Comparison of ENCODE assay signal across 18 mouse cellular contexts in genomic region chr1:60611968-60612367, GRCm38 (mm10). TPM values are rescaled to one million over a fixed set of nuclear protein-coding genes. Genes with fewer than 3 reads are reported as not detected.
A peak's percentile ranks its signal among the peaks of the same experiment; 100 is the strongest.
DNase-seq lines count a peak whose midpoint lies in the region; ATAC-seq and TF ChIP-seq lines count a peak whose summit lies in the region.
"Had no signal": no experiment of that assay in that cellular context is flagged by ENCODE, and none has a peak within 500 bp of the region (broad histone marks: within the 10 kb centered on the region; RNA-seq: fewer than 3 reads in every experiment).

No protein-coding gene starts in this region.

- no peaks in the 10 kb centered on the region for H3K9me3 ChIP-seq in liver, embryonic 11.5 days (ENCODE audit: control insufficient read depth, low read length)
- H3K9me3 ChIP-seq in stomach, postnatal 0 days (ENCODE audit: control insufficient read depth, low read length) = no peaks in the 10 kb centered on the region
- H3K9me3 ChIP-seq: embryonic facial prominence, embryonic 13.5 days; forebrain, embryonic 13.5 days; heart, embryonic 15.5 days; hindbrain, embryonic 15.5 days had no signal

- no peaks in the 10 kb centered on the region for H3K27me3 ChIP-seq in liver, adult 2 months (ENCODE audit: control insufficient read depth, insufficient read depth, low read length)
- no peaks in the 10 kb centered on the region for H3K27me3 ChIP-seq in liver, embryonic 11.5 days (replicated peaks; ENCODE audit: control insufficient read depth, insufficient read depth, low read length)
- no peaks in the 10 kb centered on the region for H3K27me3 ChIP-seq in stomach, postnatal 0 days (ENCODE audit: control insufficient read depth, insufficient read depth, low read length)
- H3K27me3 ChIP-seq: embryonic facial prominence, embryonic 13.5 days; forebrain, embryonic 13.5 days; heart, embryonic 15.5 days; hindbrain, embryonic 15.5 days had no signal

- no peak overlapping the region for H3K4me2 ChIP-seq in liver, embryonic 11.5 days
- H3K4me2 ChIP-seq in stomach, postnatal 0 days (replicated peaks; ENCODE audit: low read depth) = no peak overlapping the region
- H3K4me2 ChIP-seq: embryonic facial prominence, embryonic 13.5 days; forebrain, embryonic 13.5 days; heart, embryonic 15.5 days; hindbrain, embryonic 15.5 days had no signal

- no peak for TF ChIP-seq EP300 in stomach, postnatal 0 days (optimal IDR thresholded peaks at IDR 0.05)

- TF ChIP-seq CTCF in liver, adult 2 months (IDR thresholded peaks at IDR 0.05; ENCODE audit: low read depth, low read length) = no peak
- TF ChIP-seq CTCF in embryonic fibroblast, embryonic 13.5 days (IDR thresholded peaks at IDR 0.05; ENCODE audit: borderline replicate concordance, insufficient read depth, low read length) = no peak
- TF ChIP-seq CTCF in stomach, postnatal 0 days (IDR thresholded peaks at IDR 0.05; ENCODE audit: low read depth) = no peak

- TF ChIP-seq POLR2A in liver, adult 2 months (IDR thresholded peaks at IDR 0.05; ENCODE audit: extremely low read depth, insufficient read depth, low read length) = no peak
- no peak for TF ChIP-seq POLR2A in embryonic fibroblast, embryonic 13.5 days (IDR thresholded peaks at IDR 0.05; ENCODE audit: low read depth, low read length)

- peak overlapping the region; percentile 8; the same call in 1 of the 2 replicates for H3K27ac ChIP-seq in liver, adult 2 months (replicated peaks; ENCODE audit: insufficient read depth, low read depth, low read length)
- H3K27ac ChIP-seq in liver, embryonic 11.5 days (ENCODE audit: low read depth, low read length) = no peak overlapping the region
- H3K27ac ChIP-seq in embryonic fibroblast, embryonic 13.5 days (ENCODE audit: insufficient read depth, low read length) = 0 out of 2 replicates have a peak overlapping the region, but pooled peaks have one; percentile 81
- H3K27ac ChIP-seq in stomach, postnatal 0 days (replicated peaks) = 0 out of 2 replicates have a peak overlapping the region, but pooled peaks have one; percentile 49
- H3K27ac ChIP-seq: embryonic facial prominence, embryonic 13.5 days; forebrain, embryonic 13.5 days; heart, embryonic 15.5 days; hindbrain, embryonic 15.5 days had no signal

- intact Hi-C loops in heart, postnatal 25 days (cut with DNase I) = no loop called here

- peaks cover 11% of the 10 kb centered on the region for H3K4me1 ChIP-seq in liver, adult 2 months (ENCODE audit: control insufficient read depth, insufficient read depth, low read length)
- no peaks in the 10 kb centered on the region for H3K4me1 ChIP-seq in liver, embryonic 11.5 days (replicated peaks; ENCODE audit: control insufficient read depth, insufficient read depth, low read length)
- peaks cover 5% of the 10 kb centered on the region; the same call in 1 of the 2 replicates for H3K4me1 ChIP-seq in embryonic fibroblast, embryonic 13.5 days (ENCODE audit: control insufficient read depth, insufficient read depth, low read length)
- H3K4me1 ChIP-seq in stomach, postnatal 0 days (replicated peaks; ENCODE audit: control insufficient read depth, insufficient read depth) = no peaks in the 10 kb centered on the region
- H3K4me1 ChIP-seq: forebrain, embryonic 13.5 days; hindbrain, embryonic 15.5 days had no signal

- WGBS in liver, adult 2 months = 35% methylated on average over 3 of the region's 3 CpGs
- WGBS in liver, embryonic 11.5 days = 77% methylated on average over 3 of the region's 3 CpGs
- WGBS in stomach, postnatal 0 days = 44% methylated on average over 3 of the region's 3 CpGs

- H3K9ac ChIP-seq in liver, adult 2 months (ENCODE audit: low read depth, low read length) = no peak overlapping the region
- no peak overlapping the region for H3K9ac ChIP-seq in liver, embryonic 11.5 days (ENCODE audit: low read depth, low read length)
- H3K9ac ChIP-seq in stomach, postnatal 0 days (ENCODE audit: low read length) = no peak overlapping the region
- H3K9ac ChIP-seq: embryonic facial prominence, embryonic 13.5 days; forebrain, embryonic 13.5 days; forebrain, postnatal 0 days; heart, embryonic 15.5 days; hindbrain, embryonic 15.5 days had no signal

- ATAC-seq in liver, embryonic 11.5 days (replicated peaks; ENCODE audit: low FRiP score) = no peak
- ATAC-seq in stomach, postnatal 0 days (ENCODE audit: low FRiP score, low TSS enrichment) = no peak
- ATAC-seq: forebrain, embryonic 13.5 days; forebrain, postnatal 0 days had no signal

- no peaks in the 10 kb centered on the region for H3K36me3 ChIP-seq in liver, adult 2 months (ENCODE audit: control insufficient read depth, insufficient read depth, low read length)
- H3K36me3 ChIP-seq in liver, embryonic 11.5 days (ENCODE audit: control insufficient read depth, insufficient read depth, low read length) = no peaks in the 10 kb centered on the region; the same call in 1 of the 2 replicates
- no peaks in the 10 kb centered on the region for H3K36me3 ChIP-seq in stomach, postnatal 0 days (ENCODE audit: control insufficient read depth, insufficient read depth, low read length)
- H3K36me3 ChIP-seq: embryonic facial prominence, embryonic 13.5 days; heart, embryonic 15.5 days; hindbrain, embryonic 15.5 days had no signal

- peak; percentile 96 for DNase-seq in heart, adult 11 months
- no peak for DNase-seq in heart, postnatal 25 days (ENCODE audit: low spot score)
- peak; percentile 56 for DNase-seq in liver, adult 2 months (ENCODE audit: extremely low read depth, low read depth, low spot score)
- no peak for DNase-seq in liver, embryonic 11.5 days (ENCODE audit: low spot score)
- DNase-seq in stomach, postnatal 0 days (ENCODE audit: low spot score) = no peak
- no peak for DNase-seq in thymus, postnatal 14 days
- DNase-seq: adrenal gland, postnatal 14 days; cerebellum, adult 18-20 months; cerebellum, adult 9-11 months; cerebellum, postnatal 36 days; forebrain, postnatal 0 days; gastrocnemius, postnatal 25 days; heart, postnatal 14 days had no signal

- no peaks in the 10 kb centered on the region for H3K79me2 ChIP-seq in liver, adult 2 months (ENCODE audit: control insufficient read depth, insufficient read depth, low read length)

- no peak overlapping the region for H3K4me3 ChIP-seq in liver, adult 2 months (ENCODE audit: insufficient read depth, low read depth, low read length)
- H3K4me3 ChIP-seq in liver, embryonic 11.5 days (ENCODE audit: low read depth, low read length) = no peak overlapping the region
- H3K4me3 ChIP-seq in embryonic fibroblast, embryonic 13.5 days (ENCODE audit: insufficient read depth, low read length) = no peak overlapping the region
- no peak overlapping the region for H3K4me3 ChIP-seq in stomach, postnatal 0 days (ENCODE audit: low read depth, low read length)
- H3K4me3 ChIP-seq: embryonic facial prominence, embryonic 13.5 days; forebrain, embryonic 13.5 days; heart, embryonic 15.5 days; hindbrain, embryonic 15.5 days had no signal

RNA-seq across cellular contexts. Expression of gene Raph1, which starts 45.1 kb away (rescaled TPM):
- total RNA-seq in heart, postnatal 25 days (2021) = 100 to 1,000 TPM; 114 to 132 TPM
- 72.6 and 86.1 TPM in 2 replicates for total RNA-seq in liver, adult 2 months (2014; rRNA removed)
- 13.9 and 18.5 TPM in 2 replicates for polyA plus RNA-seq in liver, adult 2 months (2012; rRNA removed)
- 66.7 and 68.9 TPM in 2 replicates for polyA plus RNA-seq in liver, embryonic 11.5 days (2014; fragmentation: Nextera tagmentation; extraction: Ambion mirVana)
- 43.5 and 88.2 TPM in 2 replicates for polyA plus RNA-seq in embryonic fibroblast, embryonic 13.5 days (2011; ENCODE audit: insufficient read length, low read depth, missing spikeins)
- polyA plus RNA-seq in stomach, postnatal 0 days (2015; fragmentation: Nextera tagmentation; extraction: Ambion mirVana) = 11.5 and 13.2 TPM in 2 replicates

Comparison
In these comparisons a context has a peak if more than half of its experiments do, and no peak if none do; other contexts are left out.
1. DNase-seq: peak in heart, adult 11 months (single experiment) and liver, adult 2 months (single experiment); none in heart, postnatal 25 days (single experiment), liver, embryonic 11.5 days (single experiment), stomach, postnatal 0 days (single experiment) and thymus, postnatal 14 days (single experiment).